Comparison of ENCODE assay signal across 13 mouse cellular contexts in genomic region chr6:71723555-71723954, GRCm38 (mm10). TPM values are rescaled to one million over a fixed set of nuclear protein-coding genes. Genes with fewer than 3 reads are reported as not detected.
DNase-seq lines count a peak whose midpoint lies in the region; ATAC-seq and TF ChIP-seq lines count a peak whose summit lies in the region.
"Had no signal": no experiment of that assay in that cellular context is flagged by ENCODE, and none has a peak within 500 bp of the region (broad histone marks: within the 10 kb centered on the region; RNA-seq: fewer than 3 reads in every experiment).

No protein-coding gene starts in this region.

- no peaks in the 10 kb centered on the region for H3K79me2 ChIP-seq in CH12.LX (replicated peaks; ENCODE audit: control insufficient read depth, extremely low read depth, insufficient read depth, poor library complexity, severe bottlenecking)

- H3K4me3 ChIP-seq in hindbrain, embryonic 10.5 days, result no peak overlapping the region
- H3K4me3 ChIP-seq in hindbrain, embryonic 12.5 days, result no peak overlapping the region
- H3K4me3 ChIP-seq in CH12.LX (replicated peaks in 1 of 3; ENCODE audit: low read depth in 2 of 3, low read length in 2 of 3, poor library complexity in 1 of 3), result no peak overlapping the region
- H3K4me3 ChIP-seq in cerebellum, adult 2 months (replicated peaks; ENCODE audit: insufficient read depth, low read depth, low read length), result no peak overlapping the region
- H3K4me3 ChIP-seq: erythroblast, embryonic 14.5 days; limb, embryonic 13.5 days had no signal

- no peak overlapping the region for H3K9ac ChIP-seq in hindbrain, embryonic 12.5 days
- 0 out of 2 replicates have a peak overlapping the region, but pooled peaks have one; percentile 8 for H3K9ac ChIP-seq in CH12.LX (ENCODE audit: insufficient read depth, low read depth)
- H3K9ac ChIP-seq: limb, embryonic 13.5 days had no signal

- no peak for TF ChIP-seq CTCF in CH12.LX (conservative IDR thresholded peaks at IDR 0.05 in 1 of 2, IDR thresholded peaks at IDR 0.05 in 1 of 2; ENCODE audit: low read depth in 2 of 2, low read length in 2 of 2)
- no peak for TF ChIP-seq CTCF in cerebellum, adult 2 months (IDR thresholded peaks at IDR 0.05; ENCODE audit: borderline replicate concordance, insufficient read depth, low read depth, low read length)

- no peak for TF ChIP-seq RAD21 in CH12.LX (IDR thresholded peaks at IDR 0.05; ENCODE audit: low read depth, low read length)

- H3K4me2 ChIP-seq in hindbrain, embryonic 12.5 days (replicated peaks), result no peak overlapping the region
- H3K4me2 ChIP-seq in CH12.LX (ENCODE audit: insufficient read depth, low read depth, poor library complexity, severe bottlenecking), result peak overlapping the region; percentile 56
- H3K4me2 ChIP-seq: limb, embryonic 13.5 days had no signal

- dilution Hi-C loops in CH12.LX (cut with MboI; ENCODE audit: extremely low pct_ligation_motif_present, extremely low pct_unique_long_range_greater_than_20kb, low sequenced_read_pairs), result no loop called here

- peaks cover 22% of the 10 kb centered on the region for H3K4me1 ChIP-seq in hindbrain, embryonic 10.5 days (replicated peaks)
- peaks cover 18% of the 10 kb centered on the region for H3K4me1 ChIP-seq in hindbrain, embryonic 12.5 days
- H3K4me1 ChIP-seq in CH12.LX (ENCODE audit: control insufficient read depth in 1 of 2, insufficient read depth in 2 of 2), result peaks cover 31 to 55% of the 10 kb centered on the region in 2 experiments
- peaks cover 20% of the 10 kb centered on the region for H3K4me1 ChIP-seq in cerebellum, adult 2 months (ENCODE audit: control insufficient read depth, insufficient read depth, low read length)

- no peaks in the 10 kb centered on the region for H3K9me3 ChIP-seq in hindbrain, embryonic 10.5 days
- no peaks in the 10 kb centered on the region for H3K9me3 ChIP-seq in hindbrain, embryonic 12.5 days (replicated peaks)
- H3K9me3 ChIP-seq in CH12.LX (replicated peaks; ENCODE audit: low read length), result no peaks in the 10 kb centered on the region
- H3K9me3 ChIP-seq: limb, embryonic 13.5 days had no signal

- 40% methylated on average over 4 of the region's 4 CpGs for WGBS in hindbrain, embryonic 10.5 days
- 44% methylated on average over 4 of the region's 4 CpGs for WGBS in hindbrain, embryonic 12.5 days
- 26% methylated on average over 4 of the region's 4 CpGs for WGBS in cerebellum, adult 2 months

- TF ChIP-seq EP300 in CH12.LX (IDR thresholded peaks at IDR 0.05; ENCODE audit: low read length), result peak; percentile 59

- ATAC-seq in hindbrain, embryonic 12.5 days (ENCODE audit: low FRiP score), result no peak

- in situ Hi-C loops in CH12.LX (cut with MboI; ENCODE audit: low pct_ligation_motif_present, low pct_unique_long_range_greater_than_20kb, low sequenced_read_pairs), result no loop called here

- no peaks in the 10 kb centered on the region for H3K36me3 ChIP-seq in hindbrain, embryonic 10.5 days
- no peaks in the 10 kb centered on the region for H3K36me3 ChIP-seq in hindbrain, embryonic 12.5 days
- no peaks in the 10 kb centered on the region for H3K36me3 ChIP-seq in CH12.LX (replicated peaks in 1 of 2; ENCODE audit: control insufficient read depth in 1 of 2, insufficient read depth in 1 of 2, low read length in 1 of 2)
- H3K36me3 ChIP-seq: limb, embryonic 13.5 days had no signal

- H3K27me3 ChIP-seq in hindbrain, embryonic 10.5 days (ENCODE audit: insufficient read depth, poor library complexity, severe bottlenecking), result no peaks in the 10 kb centered on the region
- H3K27me3 ChIP-seq in hindbrain, embryonic 12.5 days, result no peaks in the 10 kb centered on the region
- H3K27me3 ChIP-seq in CH12.LX (replicated peaks), result no peaks in the 10 kb centered on the region
- no peaks in the 10 kb centered on the region for H3K27me3 ChIP-seq in cerebellum, adult 2 months (ENCODE audit: control insufficient read depth, insufficient read depth, low read length)
- H3K27me3 ChIP-seq: limb, embryonic 13.5 days had no signal

- no peak for DNase-seq in hindbrain, embryonic 10.5 days (ENCODE audit: low spot score)
- DNase-seq in CH12.LX (ENCODE audit: extremely low read depth), result peak; percentile 85
- DNase-seq in cerebellum, adult 2 months, result peak; percentile 48 to 59
- DNase-seq in gastrocnemius, postnatal 25 days, result peak; percentile 85
- DNase-seq in adrenal gland, adult 18-20 months (ENCODE audit: low spot score in 2 of 2), result no peak
- DNase-seq in layer of hippocampus, adult 18-20 months (ENCODE audit: low spot score in 2 of 2), result no peak
- DNase-seq in thymus, postnatal 36 days, result no peak
- DNase-seq: kidney, postnatal 25 days; lung, adult 2 months; spleen, adult 18-20 months had no signal

- no peak for TF ChIP-seq POLR2A in CH12.LX (IDR thresholded peaks at IDR 0.05; ENCODE audit: low read depth, low read length)
- TF ChIP-seq POLR2A in cerebellum, adult 2 months (IDR thresholded peaks at IDR 0.05; ENCODE audit: borderline replicate concordance, insufficient read depth, low read length), result no peak

- H3K27ac ChIP-seq in hindbrain, embryonic 10.5 days, result peak overlapping the region; percentile 59; the same call in 1 of the 2 replicates
- no peak overlapping the region for H3K27ac ChIP-seq in hindbrain, embryonic 12.5 days
- H3K27ac ChIP-seq in CH12.LX (ENCODE audit: insufficient read depth, low read depth), result no peak overlapping the region; the same call in 1 of the 2 replicates
- peak overlapping the region; percentile 32; the same call in 1 of the 2 replicates for H3K27ac ChIP-seq in cerebellum, adult 2 months (ENCODE audit: insufficient read depth, low read length)
- H3K27ac ChIP-seq: limb, embryonic 13.5 days had no signal

TF ChIP-seq in CH12.LX, 34 proteins besides CTCF, POLR2A, EP300 and RAD21 (continues in another document):
- TF ChIP-seq PAX5 (IDR thresholded peaks at IDR 0.05; ENCODE audit: low read length), result no peak
- TF ChIP-seq E2F4 (IDR thresholded peaks at IDR 0.05; ENCODE audit: insufficient replicate concordance, low read depth, low read length), result no peak
- TF ChIP-seq MEF2A (IDR thresholded peaks at IDR 0.05; ENCODE audit: borderline replicate concordance, low read depth, low read length), result peak; percentile 64; the same call in 1 of the 2 replicates
- TF ChIP-seq NRF1 (IDR thresholded peaks at IDR 0.05; ENCODE audit: low read depth, low read length), result no peak
- TF ChIP-seq TBP (conservative IDR thresholded peaks at IDR 0.05; ENCODE audit: low read depth, low read length), result no peak
- TF ChIP-seq MAFK (IDR thresholded peaks at IDR 0.05; ENCODE audit: insufficient replicate concordance, low read length), result peak; percentile 63; the same call in 1 of the 2 replicates
- TF ChIP-seq ZMIZ1 (IDR thresholded peaks at IDR 0.05; ENCODE audit: low read depth, low read length), result 0 out of 2 replicates have a peak, but pooled peaks have one; percentile 29
- no peak for TF ChIP-seq GABPA (IDR thresholded peaks at IDR 0.05; ENCODE audit: insufficient replicate concordance, low read depth, low read length)
- peak; percentile 83 for TF ChIP-seq ETS1 (conservative IDR thresholded peaks at IDR 0.05; ENCODE audit: low read depth, low read length)
- TF ChIP-seq USF1 (IDR thresholded peaks at IDR 0.05; ENCODE audit: low read depth, low read length), result no peak
- TF ChIP-seq NELFE (IDR thresholded peaks at IDR 0.05; ENCODE audit: low read depth, low read length), result no peak
- TF ChIP-seq ELF1 (IDR thresholded peaks at IDR 0.05; ENCODE audit: low read depth, low read length), result no peak
- no peak for TF ChIP-seq JUND (conservative IDR thresholded peaks at IDR 0.05; ENCODE audit: low read depth, low read length)
- TF ChIP-seq IRF4 (IDR thresholded peaks at IDR 0.05; ENCODE audit: low read depth, low read length), result peak; percentile 56; the same call in 1 of the 2 replicates
- peak; percentile 74 for TF ChIP-seq BHLHE40 (IDR thresholded peaks at IDR 0.05; ENCODE audit: low read depth, low read length)
- TF ChIP-seq HCFC1 (IDR thresholded peaks at IDR 0.05; ENCODE audit: low read depth, low read length), result no peak
- TF ChIP-seq KAT2A (IDR thresholded peaks at IDR 0.05; ENCODE audit: insufficient replicate concordance, low read length), result 0 out of 2 replicates have a peak, but pooled peaks have one; percentile 39
- no peak for TF ChIP-seq MYC (IDR thresholded peaks at IDR 0.05; ENCODE audit: low read depth, low read length)
- TF ChIP-seq RCOR1 (conservative IDR thresholded peaks at IDR 0.05; ENCODE audit: low read depth, low read length), result peak; percentile 69; the same call in 1 of the 2 replicates
- TF ChIP-seq POLR2AphosphoS2 (IDR thresholded peaks at IDR 0.05; ENCODE audit: low read depth, low read length), result no peak
- no peak; the same call in 1 of the 2 replicates for TF ChIP-seq CHD2 (IDR thresholded peaks at IDR 0.05; ENCODE audit: low read length)
- TF ChIP-seq CHD1 (IDR thresholded peaks at IDR 0.05; ENCODE audit: low read depth, low read length), result 0 out of 2 replicates have a peak, but pooled peaks have one; percentile 26
- no peak for TF ChIP-seq ZNF384 (IDR thresholded peaks at IDR 0.05; ENCODE audit: low read depth, low read length)
- TF ChIP-seq ZKSCAN1 (IDR thresholded peaks at IDR 0.05; ENCODE audit: borderline replicate concordance, low read depth, low read length), result no peak
- TF ChIP-seq USF2 (conservative IDR thresholded peaks at IDR 0.05; ENCODE audit: low read depth, low read length), result no peak
- TF ChIP-seq TCF12 (IDR thresholded peaks at IDR 0.05; ENCODE audit: low read depth, low read length), result peak; percentile 69; the same call in 1 of the 2 replicates
- no peak for TF ChIP-seq MAZ (IDR thresholded peaks at IDR 0.05; ENCODE audit: low read depth, low read length)
- 0 out of 2 replicates have a peak, but pooled peaks have one; percentile 15 for TF ChIP-seq MXI1 (IDR thresholded peaks at IDR 0.05; ENCODE audit: low read depth, low read length)
- TF ChIP-seq SMC3 (IDR thresholded peaks at IDR 0.05; ENCODE audit: low read depth, low read length), result no peak
- no peak for TF ChIP-seq SIN3A (IDR thresholded peaks at IDR 0.05; ENCODE audit: low read length)
- no peak for TF ChIP-seq ZC3H11A (IDR thresholded peaks at IDR 0.05; ENCODE audit: low read depth, low read length)
- peak; percentile 55 for TF ChIP-seq MAX (IDR thresholded peaks at IDR 0.05; ENCODE audit: low read length)

RNA-seq across cellular contexts. Expression of gene Reep1, which starts 16.2 kb away (rescaled TPM):
- polyA plus RNA-seq in hindbrain, embryonic 10.5 days (2016; fragmentation: Nextera tagmentation; extraction: Ambion mirVana), result 34.4 and 57.3 TPM in 2 replicates
- polyA plus RNA-seq in hindbrain, embryonic 12.5 days (2016; fragmentation: Nextera tagmentation; extraction: Ambion mirVana), result 122 and 126 TPM in 2 replicates
- total RNA-seq in CH12.LX (2012; rRNA removed) (0.38 and 1.3 TPM in 2 replicates), CH12.LX (2014; rRNA removed) (0.97 and 1.2 TPM in 2 replicates)
- polyA plus RNA-seq in CH12.LX (2012; ENCODE audit: insufficient read length, low read depth), result 0.33 and 0.34 TPM in 2 replicates
- 74.0 and 82.1 TPM in 2 replicates for polyA plus RNA-seq in cerebellum, adult 2 months (2012; rRNA removed)
- 10 to 100 TPM; 62.2 to 72.5 TPM for total RNA-seq in gastrocnemius, postnatal 25 days (2021)
- total RNA-seq in adrenal gland, adult 18-20 months (2021), result 1 to 10 TPM; 4.1 to 4.4 TPM
- total RNA-seq in layer of hippocampus, adult 18-20 months (2021), result 10 to 100 TPM; 70.5 to 72.3 TPM
- polyA plus RNA-seq: erythroblast, embryonic 14.5 days had no signal

Comparison
In these comparisons a context has a peak if more than half of its experiments do, and no peak if none do; other contexts are left out.
1. H3K27ac ChIP-seq: peak in hindbrain, embryonic 10.5 days (single experiment) and cerebellum, adult 2 months (single experiment); none in hindbrain, embryonic 12.5 days (single experiment) and CH12.LX (single experiment).
2. DNase-seq: peak in CH12.LX (single experiment), cerebellum, adult 2 months (2 of 2) and gastrocnemius, postnatal 25 days (single experiment); none in hindbrain, embryonic 10.5 days (single experiment), adrenal gland, adult 18-20 months (0 of 2), layer of hippocampus, adult 18-20 months (0 of 2) and thymus, postnatal 36 days (0 of 2).
3. RNA of gene Reep1, which starts 16.2 kb away (total RNA-seq): 62.2 to 72.5 TPM in gastrocnemius, postnatal 25 days and 70.5 to 72.3 TPM in layer of hippocampus, adult 18-20 months; 4.1 to 4.4 TPM in adrenal gland, adult 18-20 months and 0.38 to 1.3 TPM in CH12.LX; every median in the first group is over 10 times any median in the second.